Mouse (Mus musculus) limb, embryonic 11.5 days (tissue): ENCODE measurements around the gene Vcl. TPM values are rescaled to one million over a fixed set of nuclear protein-coding genes. Genes with fewer than 3 reads are reported as not detected.

ENCODE experiments used
- ATAC-seq: fragments of 200-750 bp; cut with Nextera tagmentation; 2 replicates; pipeline ENCODE4 v1.8.0; 2017; ENCODE audit warnings: low read depth; ENCODE audit not compliant: insufficient number of reproducible peaks, low FRiP score, low TSS enrichment
- DNase-seq: peaks from one replicate; pipeline ENCODE4 v3.0.0-alpha.2; 2015; ENCODE audit warnings: low spot score
- H3K27ac ChIP-seq: fragments of 300-500 bp; sonication (generic); replicated peaks from 2 replicates; pipeline ENCODE4 v1.5.1; 2014; ENCODE audit warnings: low read depth, mild to moderate bottlenecking, low read length
- H3K27me3 ChIP-seq: fragments of 300-500 bp; sonication (generic); 2 replicates; pipeline ENCODE4 v1.6.1; 2014; ENCODE audit warnings: mild to moderate bottlenecking, low read length, mixed read lengths; ENCODE audit not compliant: control insufficient read depth, insufficient read depth
- H3K36me3 ChIP-seq: fragments of 300-500 bp; sonication (generic); 2 replicates; pipeline ENCODE4 v1.6.1; 2014; ENCODE audit warnings: mild to moderate bottlenecking, low read length, moderate library complexity, mixed read lengths; ENCODE audit not compliant: control insufficient read depth, insufficient read depth
- H3K4me1 ChIP-seq: fragments of 300-500 bp; sonication (generic); 2 replicates; pipeline ENCODE4 v1.6.1; 2014; ENCODE audit warnings: low read length, mixed read lengths; ENCODE audit not compliant: control insufficient read depth, insufficient read depth
- H3K4me2 ChIP-seq: fragments of 300-500 bp; sonication (generic); 2 replicates; pipeline ENCODE4 v1.6.1; 2014; ENCODE audit warnings: low read depth, mild to moderate bottlenecking, moderate library complexity; ENCODE audit not compliant: severe bottlenecking
- H3K4me3 ChIP-seq: fragments of 300-500 bp; sonication (generic); 2 replicates; pipeline ENCODE4 v1.5.1; 2014; ENCODE audit warnings: low read depth, low read length
- H3K9ac ChIP-seq: fragments of 300-500 bp; sonication (generic); 2 replicates; pipeline ENCODE4 v1.6.1; 2014; ENCODE audit warnings: mild to moderate bottlenecking, low read length
- H3K9me3 ChIP-seq: fragments of 300-500 bp; sonication (generic); 2 replicates; pipeline ENCODE4 v1.6.1; 2016; ENCODE audit warnings: low read length; ENCODE audit not compliant: control insufficient read depth
- WGBS: fragments of 180-500 bp; shearing (Covaris S2); extraction: QIAGEN DNeasy Blood & Tissue Kit; methylation state at CpG from one replicate; pipeline ENCODE4 v1.1.7; 2014; 5-methylcytosine and 5-hydroxymethylcytosine counted together
- polyA plus RNA-seq: library from polyadenylated mRNA; unstranded; fragments of >200 nt; fragmentation: Nextera tagmentation; extraction: Ambion mirVana; gene quantifications from 2 replicates; pipeline ENCODE4 v1.2.1, GENCODE M21; 2014

Vcl gene
- polyA plus RNA-seq, 1 experiment from 2014 or later, result 45.6 TPM

DNA sequence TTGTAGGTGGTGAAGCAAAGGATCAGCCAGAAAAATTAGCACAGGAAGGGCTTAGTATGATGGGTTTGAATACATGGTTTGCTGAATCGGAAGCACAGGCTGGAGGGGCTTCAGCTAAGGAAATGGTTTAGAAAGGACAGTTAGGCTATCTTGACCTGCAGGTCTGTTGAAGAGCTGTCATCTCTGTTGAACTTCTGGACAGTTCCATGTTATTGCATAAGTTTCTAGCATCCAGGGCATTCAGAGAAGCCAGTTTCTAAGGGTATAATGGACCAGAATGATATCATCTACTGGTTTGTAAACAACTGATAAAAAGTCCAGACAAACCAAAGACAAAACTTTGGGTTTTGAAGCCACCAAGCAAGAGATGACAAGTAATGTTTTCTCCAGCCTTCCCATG is 33.7 kb downstream of the Vcl start:
- no peak overlapping the region for H3K27ac ChIP-seq
- ATAC-seq, result no peak
- 83% methylated on average over 1 of the region's 1 CpGs for WGBS
- no peak for DNase-seq
- H3K4me2 ChIP-seq, result no peak overlapping the region
- H3K36me3 ChIP-seq, result no peaks in the 10 kb centered on the region
- H3K4me1 ChIP-seq, result no peaks in the 10 kb centered on the region
- no peak overlapping the region for H3K9ac ChIP-seq
- no peaks in the 10 kb centered on the region for H3K27me3 ChIP-seq
- no peaks in the 10 kb centered on the region for H3K9me3 ChIP-seq
- no peak overlapping the region for H3K4me3 ChIP-seq

GRCm38 (mm10) chr14:20963863-20964262 is 34.7 kb downstream of the Vcl start:
- H3K36me3 ChIP-seq, result no peaks in the 10 kb centered on the region
- DNase-seq, result no peak
- H3K27ac ChIP-seq, result no peak overlapping the region
- 94% methylated on average over 4 of the region's 4 CpGs for WGBS
- H3K9ac ChIP-seq, result no peak overlapping the region
- H3K4me3 ChIP-seq, result no peak overlapping the region
- no peaks in the 10 kb centered on the region for H3K4me1 ChIP-seq
- no peak overlapping the region for H3K4me2 ChIP-seq
- ATAC-seq, result no peak
- no peaks in the 10 kb centered on the region for H3K9me3 ChIP-seq
- H3K27me3 ChIP-seq, result no peaks in the 10 kb centered on the region

GRCm38 (mm10) chr14:20964285-20964684 is 35.1 kb downstream of the Vcl start:
- ATAC-seq (no peak), DNase-seq (no peak)
- Histone ChIP-seq H3K27ac (no peak overlapping the region), H3K4me2 (no peak overlapping the region), H3K27me3 (no peaks in the 10 kb centered on the region), H3K9ac (no peak overlapping the region), H3K4me1 (no peaks in the 10 kb centered on the region), H3K4me3 (no peak overlapping the region), H3K36me3 (no peaks in the 10 kb centered on the region), H3K9me3 (no peaks in the 10 kb centered on the region)
- WGBS, result 81% methylated on average over 2 of the region's 2 CpGs

GRCm38 (mm10) chr14:20966959-20967670 is 37.9 kb downstream of the Vcl start:
- Histone ChIP-seq H3K4me1 (no peaks in the 10 kb centered on the region), H3K27ac (no peak overlapping the region), H3K27me3 (no peaks in the 10 kb centered on the region), H3K4me2 (no peak overlapping the region), H3K36me3 (no peaks in the 10 kb centered on the region), H3K4me3 (no peak overlapping the region), H3K9ac (no peak overlapping the region), H3K9me3 (no peaks in the 10 kb centered on the region)
- no peak for DNase-seq
- ATAC-seq, result no peak
- WGBS, result 90% methylated on average over 3 of the region's 3 CpGs

GRCm38 (mm10) chr14:20969066-20969465 is 39.9 kb downstream of the Vcl start:
- no peak overlapping the region for H3K4me3 ChIP-seq
- H3K4me2 ChIP-seq, result no peak overlapping the region
- H3K9me3 ChIP-seq, result no peaks in the 10 kb centered on the region
- WGBS, result 92% methylated on average over 1 of the region's 1 CpGs
- no peaks in the 10 kb centered on the region for H3K36me3 ChIP-seq
- H3K4me1 ChIP-seq, result no peaks in the 10 kb centered on the region
- no peak overlapping the region for H3K27ac ChIP-seq
- ATAC-seq (no peak), DNase-seq (no peak)
- H3K9ac ChIP-seq, result no peak overlapping the region
- no peaks in the 10 kb centered on the region for H3K27me3 ChIP-seq

DNA sequence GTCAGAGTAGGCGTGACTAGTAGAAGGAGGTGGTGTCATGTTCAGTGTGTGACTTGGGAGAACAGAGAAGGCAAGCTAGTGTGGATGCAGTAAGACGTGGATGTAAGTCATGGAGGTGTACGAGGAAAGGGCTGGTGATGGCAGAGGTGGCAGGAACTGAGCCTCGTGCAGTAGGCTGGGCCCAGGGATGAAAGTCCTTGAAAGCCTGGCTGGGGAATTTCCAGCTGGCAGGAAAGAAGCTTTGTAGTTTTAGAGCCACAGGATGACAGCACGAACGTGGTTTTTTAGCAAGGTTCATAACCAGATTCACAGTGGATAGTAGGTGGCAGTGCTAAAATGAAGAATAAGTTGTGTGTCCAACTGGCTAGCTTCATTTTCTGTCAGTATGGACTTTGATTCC is 41.2 kb downstream of the Vcl start:
- Histone ChIP-seq H3K9me3 (no peaks in the 10 kb centered on the region), H3K4me2 (no peak overlapping the region), H3K36me3 (no peaks in the 10 kb centered on the region), H3K4me1 (no peaks in the 10 kb centered on the region), H3K4me3 (no peak overlapping the region), H3K9ac (no peak overlapping the region), H3K27ac (no peak overlapping the region), H3K27me3 (no peaks in the 10 kb centered on the region)
- 65% methylated on average over 6 of the region's 6 CpGs for WGBS
- ATAC-seq (no peak), DNase-seq (no peak)

GRCm38 (mm10) chr14:20970927-20971326 is 41.7 kb downstream of the Vcl start:
- 88% methylated on average over 9 of the region's 9 CpGs for WGBS
- H3K4me3 ChIP-seq, result no peak overlapping the region
- H3K9me3 ChIP-seq, result no peaks in the 10 kb centered on the region
- no peak overlapping the region for H3K4me2 ChIP-seq
- no peaks in the 10 kb centered on the region for H3K27me3 ChIP-seq
- ATAC-seq (no peak), DNase-seq (no peak)
- H3K36me3 ChIP-seq, result no peaks in the 10 kb centered on the region
- no peak overlapping the region for H3K27ac ChIP-seq
- no peaks in the 10 kb centered on the region for H3K4me1 ChIP-seq
- no peak overlapping the region for H3K9ac ChIP-seq

GRCm38 (mm10) chr14:20973821-20974220 is 44.6 kb downstream of the Vcl start:
- H3K4me1 ChIP-seq, result no peaks in the 10 kb centered on the region
- no peak overlapping the region for H3K4me2 ChIP-seq
- ATAC-seq (no peak), DNase-seq (no peak)
- H3K27me3 ChIP-seq, result no peaks in the 10 kb centered on the region
- H3K9ac ChIP-seq, result no peak overlapping the region
- H3K36me3 ChIP-seq, result no peaks in the 10 kb centered on the region
- no peak overlapping the region for H3K27ac ChIP-seq
- H3K9me3 ChIP-seq, result no peaks in the 10 kb centered on the region
- no peak overlapping the region for H3K4me3 ChIP-seq

- 65% methylated on average over 1 of the region's 1 CpGs for WGBS
- no peaks in the 10 kb centered on the region for H3K27me3 ChIP-seq
- H3K36me3 ChIP-seq, result no peaks in the 10 kb centered on the region
- H3K9me3 ChIP-seq, result no peaks in the 10 kb centered on the region
- DNase-seq (no peak), ATAC-seq (no peak)
- no peak overlapping the region for H3K27ac ChIP-seq
- H3K4me2 ChIP-seq, result no peak overlapping the region
- H3K9ac ChIP-seq, result no peak overlapping the region
- H3K4me1 ChIP-seq, result no peaks in the 10 kb centered on the region
- H3K4me3 ChIP-seq, result no peak overlapping the region
Observed at GRCm38 (mm10) chr14:20976741-20977140, 47.5 kb downstream of the Vcl start.
